Mouse (Mus musculus): ENCODE data around the gene Scgb1b18. TPM values are rescaled to one million over a fixed set of nuclear protein-coding genes. Genes with fewer than 3 reads are reported as not detected.
"Not testable (repeated sequence)": the region's sequence is repeated elsewhere in the genome, so short reads cannot be mapped to it uniquely, and the experiment has no call there.

The Scgb1b18 gene
- polyA plus RNA-seq (2015; fragmentation: Nextera tagmentation; extraction: Ambion mirVana) = not detected in 2 replicates

- not testable (repeated sequence) for ATAC-seq (ENCODE audit: insufficient read depth, low FRiP score, low read depth); H3K4me2 ChIP-seq; H3K9me3 ChIP-seq; H3K36me3 ChIP-seq; H3K9ac ChIP-seq; H3K27me3 ChIP-seq (replicated peaks); H3K4me3 ChIP-seq (replicated peaks); H3K27ac ChIP-seq; H3K4me1 ChIP-seq
- WGBS = no CpG with 5 or more reads among the region's 2 CpGs
Measured at GRCm38 (mm10) chr7:33185268-33185667, at the start of gene Scgb1b18. Gene Scgb1b18 (plus strand): TSS chr7:33185568.

- 76% methylated on average over 2 of the region's 2 CpGs for WGBS
- not testable (repeated sequence) for H3K4me1 ChIP-seq; H3K9ac ChIP-seq; H3K4me2 ChIP-seq; H3K9me3 ChIP-seq; H3K4me3 ChIP-seq (replicated peaks); ATAC-seq (ENCODE audit: insufficient read depth, low FRiP score, low read depth); H3K36me3 ChIP-seq; H3K27me3 ChIP-seq (replicated peaks); H3K27ac ChIP-seq
Measured at GRCm38 (mm10) chr7:33173764-33174163, 11.6 kb upstream of the Scgb1b18 start, which contains the start of gene Scgb2b18. Gene Scgb2b18 (minus strand): TSS chr7:33173864.

Other genes with a start within 250 kb of the Scgb1b18 start
- not detected in 2 replicates for gene Scgb2b17, start 129.0 kb upstream of the Scgb1b18 start, polyA plus RNA-seq (2015; fragmentation: Nextera tagmentation; extraction: Ambion mirVana)
- gene Scgb1b17, start 122.1 kb upstream of the Scgb1b18 start, polyA plus RNA-seq (2015; fragmentation: Nextera tagmentation; extraction: Ambion mirVana) = not detected in 2 replicates
- gene Scgb2b18, start 11.7 kb upstream of the Scgb1b18 start, polyA plus RNA-seq (2015; fragmentation: Nextera tagmentation; extraction: Ambion mirVana) = not detected in 2 replicates
- not detected in 2 replicates for gene Scgb2b19, start 94.8 kb downstream of the Scgb1b18 start, polyA plus RNA-seq (2015; fragmentation: Nextera tagmentation; extraction: Ambion mirVana)
- not detected in 2 replicates for gene Scgb1b19, start 101.7 kb downstream of the Scgb1b18 start, polyA plus RNA-seq (2015; fragmentation: Nextera tagmentation; extraction: Ambion mirVana)
- not detected in 2 replicates for gene Scgb2b20, start 180.8 kb downstream of the Scgb1b18 start, polyA plus RNA-seq (2015; fragmentation: Nextera tagmentation; extraction: Ambion mirVana)
- gene Scgb1b20, start 187.7 kb downstream of the Scgb1b18 start, polyA plus RNA-seq (2015; fragmentation: Nextera tagmentation; extraction: Ambion mirVana) = not detected in 2 replicates